Mouse (Mus musculus) liver (tissue): ENCODE measurements around the gene Zfp691.

ENCODE experiments used
- DNase-seq: peaks from one replicate; pipeline ENCODE4 v3.0.0-alpha.2; 2020; ENCODE audit warnings: mixed read lengths

Gene Zfp691

DNA sequence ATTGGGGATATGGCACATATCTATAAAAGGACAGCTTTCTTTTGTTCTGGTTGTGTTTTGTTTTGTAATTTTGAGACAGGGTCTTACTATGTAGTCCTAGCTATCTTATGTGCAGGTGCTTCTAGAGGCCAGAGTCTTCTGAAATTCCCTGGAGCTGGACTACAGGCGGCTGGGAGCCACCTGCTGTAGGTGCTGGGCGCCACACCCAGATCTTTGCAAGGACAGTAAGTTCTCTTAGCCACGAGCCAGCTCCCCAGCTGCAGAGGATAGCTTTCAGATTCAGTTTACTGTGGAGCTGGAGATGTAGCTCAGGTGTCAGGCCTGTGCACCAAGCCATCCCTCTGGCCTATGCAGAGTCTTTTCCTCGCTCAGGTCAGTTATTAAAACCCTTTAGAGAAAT is 6.9 kb downstream of the Zfp691 start:
- DNase-seq = no peak

DNA sequence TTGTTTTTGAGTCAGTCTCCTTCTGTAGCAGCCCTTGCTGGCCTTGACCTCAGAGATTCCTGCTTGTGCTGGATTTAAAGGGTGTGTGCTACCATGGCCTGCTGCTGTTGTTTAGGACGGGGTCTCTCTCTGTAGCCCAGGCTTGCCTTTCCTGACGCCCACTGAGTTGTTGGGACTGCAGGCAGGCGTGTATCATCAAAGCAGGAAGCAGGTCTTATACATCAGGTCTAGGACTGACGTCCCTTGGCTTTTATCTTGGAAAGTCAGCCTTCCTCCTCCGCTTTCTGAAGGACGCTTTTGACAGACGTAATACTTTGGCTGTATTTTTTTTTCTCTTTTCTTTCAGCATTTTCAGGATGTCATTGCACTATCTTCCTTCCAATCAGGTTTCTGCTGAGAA is 8.1 kb downstream of the Zfp691 start:
- DNase-seq = no peak

DNA sequence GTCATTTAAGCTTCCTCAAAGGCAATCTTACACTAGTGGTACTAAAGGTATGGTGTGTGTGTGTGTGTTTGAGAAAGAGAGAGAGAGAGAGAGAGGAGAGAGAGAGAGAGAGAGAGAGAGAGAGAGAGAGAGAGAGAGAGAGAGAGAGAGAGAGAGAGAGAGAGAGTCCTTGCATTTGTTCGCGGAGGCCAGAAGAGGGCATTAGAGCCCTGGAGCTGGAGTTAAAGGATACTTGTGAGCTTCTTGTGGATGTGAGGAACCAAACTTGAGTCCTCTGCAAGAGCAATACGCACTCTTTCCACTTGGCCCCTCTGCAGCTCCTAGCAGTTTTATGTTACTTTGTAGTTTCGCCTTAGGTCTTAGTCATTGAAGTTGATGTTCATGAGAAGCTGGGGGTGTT is 11.0 kb downstream of the Zfp691 start:
- DNase-seq = no peak

DNA sequence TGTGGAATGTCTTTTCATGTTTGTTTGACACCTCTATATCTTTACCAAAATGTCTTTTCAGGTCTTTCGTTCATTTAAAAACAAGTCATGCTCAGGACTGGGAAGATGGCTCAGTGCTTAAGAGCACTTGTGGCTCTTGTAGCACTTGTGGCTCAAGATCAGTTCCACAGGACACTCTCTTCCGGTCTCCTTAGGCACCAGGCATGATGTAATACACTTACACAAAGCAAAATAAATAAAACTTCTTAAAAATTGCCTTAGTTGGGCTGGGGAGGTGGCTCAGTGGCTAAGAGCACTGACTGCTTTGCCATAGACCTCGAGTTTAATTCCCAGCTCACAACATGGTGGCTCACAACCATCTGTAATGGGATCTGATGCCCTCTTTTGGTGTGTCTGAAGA is 12.6 kb downstream of the Zfp691 start:
- DNase-seq = no peak

DNA sequence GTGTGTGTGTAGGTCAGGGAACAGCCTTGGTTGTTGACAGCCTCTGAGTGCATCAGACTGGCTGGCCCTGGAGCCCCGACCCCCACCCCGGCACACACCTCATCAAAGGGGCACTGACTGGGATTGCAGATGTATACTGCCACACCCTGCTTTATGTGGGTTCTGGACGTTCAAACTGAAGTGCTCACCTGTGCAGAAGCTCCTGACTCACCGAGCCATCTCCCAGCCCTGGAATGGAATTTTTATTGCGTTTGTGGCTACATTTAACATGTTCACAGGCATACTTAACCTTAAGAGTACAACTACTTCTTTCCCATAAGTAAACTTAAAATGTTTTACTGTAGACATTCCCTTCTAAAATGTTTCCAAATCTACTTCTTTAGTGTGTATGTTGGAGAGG is 16.1 kb downstream of the Zfp691 start:
- no peak for DNase-seq

DNA sequence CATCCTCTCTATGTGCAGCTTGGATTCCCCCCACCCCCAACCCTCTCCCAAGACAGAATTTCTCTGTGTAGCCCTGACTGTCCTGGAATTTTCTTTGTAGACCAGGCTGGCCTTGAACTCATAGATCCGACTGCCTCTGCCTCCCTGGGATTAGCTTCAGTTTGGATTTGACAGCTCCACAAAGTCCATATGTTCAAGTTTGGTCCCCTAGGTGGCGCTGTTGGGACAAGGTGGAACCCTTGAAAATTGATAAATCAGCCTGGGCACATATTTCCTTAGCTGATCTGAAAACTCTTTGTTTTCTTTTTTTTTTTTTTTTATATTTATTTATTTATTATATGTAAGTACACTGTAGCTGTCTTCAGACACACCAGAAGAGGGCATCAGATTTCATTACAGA is 16.8 kb downstream of the Zfp691 start:
- peak; percentile 85 for DNase-seq

DNA sequence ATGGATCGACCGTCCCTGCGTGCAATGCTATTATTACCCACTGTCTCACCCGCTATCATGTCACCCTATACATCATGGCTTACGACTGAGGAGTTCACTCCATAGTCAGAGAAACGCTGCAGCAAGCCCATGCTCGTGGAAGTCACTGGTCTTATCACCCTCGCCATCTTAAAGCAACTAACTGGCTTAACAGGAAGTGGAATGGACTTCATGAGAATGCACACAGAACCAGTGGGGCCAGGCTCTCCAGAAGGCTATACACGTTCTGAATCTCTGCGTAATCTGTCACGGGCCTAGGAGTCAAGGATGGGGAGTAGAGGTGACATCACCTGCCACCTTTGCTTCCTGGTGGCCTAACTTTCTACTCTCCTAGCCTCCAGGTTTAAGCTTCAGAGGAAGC is 25.3 kb downstream of the Zfp691 start:
- no peak for DNase-seq

DNA sequence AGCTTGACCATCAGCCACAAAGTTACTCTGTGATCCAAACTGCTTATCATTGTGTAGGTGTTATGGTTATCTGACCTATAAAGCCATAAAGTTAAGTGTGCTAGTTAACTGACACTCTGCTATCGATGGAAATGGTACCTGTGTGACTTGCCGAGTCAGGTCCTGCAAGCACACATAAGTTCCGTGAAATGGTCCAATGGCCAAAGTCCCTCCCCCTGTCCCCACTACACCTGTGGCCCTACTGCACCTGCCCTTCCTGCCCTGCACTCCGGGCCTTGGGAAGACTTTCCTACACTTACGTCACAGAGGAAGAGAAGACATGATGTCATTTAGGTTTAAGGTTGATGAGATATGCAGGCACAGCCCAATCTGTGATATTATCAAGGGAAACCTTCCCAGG is 26.6 kb downstream of the Zfp691 start:
- DNase-seq = no peak

DNA sequence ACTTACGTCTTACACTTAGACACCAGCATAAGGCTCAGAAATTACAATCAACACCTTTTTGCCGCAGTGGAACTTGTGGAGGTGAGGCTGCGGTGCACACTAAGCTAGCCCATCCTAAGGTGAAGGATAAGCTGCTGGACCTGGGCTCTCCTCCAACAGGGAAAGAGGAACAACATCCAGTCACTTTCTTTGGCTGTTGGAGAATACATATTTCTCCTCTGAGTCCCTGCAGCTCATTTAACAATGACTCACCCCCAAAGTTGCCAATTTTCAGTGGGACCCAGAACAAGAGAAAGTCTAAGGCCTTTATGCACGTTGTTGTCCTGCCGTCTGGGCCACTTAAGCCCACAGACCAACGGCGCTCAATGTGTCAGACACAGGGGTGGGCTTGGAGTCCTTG is 27.2 kb downstream of the Zfp691 start:
- DNase-seq = no peak

DNA sequence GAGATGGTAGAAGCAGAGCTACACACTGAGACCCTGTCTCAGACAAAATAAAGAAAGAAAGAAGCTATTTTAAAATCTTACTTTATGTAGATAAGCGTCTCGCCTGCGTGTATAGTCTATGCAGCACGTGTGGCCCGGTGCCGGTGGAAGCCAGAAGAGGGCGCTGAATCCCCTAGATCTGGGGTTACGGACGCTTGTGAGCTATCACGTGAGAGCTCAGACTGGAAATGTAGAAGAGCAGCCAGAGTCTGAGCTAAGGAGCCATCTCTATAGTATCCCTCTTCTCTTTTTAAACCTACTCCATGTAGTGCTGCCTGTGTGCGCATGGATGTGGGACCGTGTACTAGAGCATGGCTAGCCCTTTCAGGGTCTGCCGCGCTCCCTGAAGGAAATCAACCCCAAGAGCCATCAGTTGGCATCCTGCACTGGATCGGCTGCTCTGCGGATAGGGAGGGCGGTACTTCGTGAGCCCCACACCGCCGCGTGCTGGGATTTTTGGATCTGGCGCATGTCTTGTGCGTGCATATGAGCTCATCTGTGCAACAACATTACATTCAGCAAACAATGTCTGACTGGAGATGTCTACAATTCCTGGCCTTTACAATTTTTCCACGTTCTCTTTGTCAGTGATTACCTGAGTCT is 31.6 kb downstream of the Zfp691 start:
- DNase-seq = peak; percentile 88

DNA sequence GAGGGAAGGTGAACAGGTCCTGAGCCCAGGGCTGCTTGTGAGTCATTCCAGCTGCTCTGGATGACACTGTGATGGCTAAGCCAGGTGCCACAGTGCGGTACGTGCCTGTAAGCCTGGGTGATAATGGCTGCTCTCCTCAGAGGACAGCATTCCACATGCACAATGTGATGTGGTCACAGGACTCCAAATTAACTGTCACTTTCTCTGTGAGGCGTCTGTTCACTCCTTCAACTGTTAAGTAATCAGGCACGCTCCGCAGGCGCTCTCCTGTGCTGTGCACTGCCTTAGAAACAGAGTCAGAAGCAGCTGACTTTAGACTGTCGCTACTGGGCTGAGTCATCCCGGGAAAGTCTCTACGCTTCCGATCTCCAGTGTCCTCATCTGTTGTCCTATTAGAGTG is 32.8 kb downstream of the Zfp691 start:
- DNase-seq = no peak

DNA sequence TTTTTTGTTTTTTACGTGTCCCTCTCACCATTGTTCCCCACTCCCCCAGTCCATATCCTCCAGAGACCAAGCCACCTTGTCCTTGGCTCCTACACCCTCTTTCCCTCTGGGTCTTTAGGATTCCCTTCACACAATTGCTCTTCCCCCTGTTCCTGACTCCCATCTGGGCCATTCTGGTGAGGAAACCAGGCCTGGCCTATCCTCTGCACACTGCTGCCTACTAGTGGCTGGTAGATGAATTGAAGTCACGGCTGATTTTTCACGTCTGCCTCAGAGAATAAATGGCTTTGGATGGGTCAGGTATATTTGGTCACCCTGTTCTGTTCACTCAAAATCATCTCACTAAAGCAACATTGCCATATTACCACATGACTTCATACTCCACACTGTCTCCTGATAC is 33.9 kb downstream of the Zfp691 start:
- peak; percentile 72 for DNase-seq

DNA sequence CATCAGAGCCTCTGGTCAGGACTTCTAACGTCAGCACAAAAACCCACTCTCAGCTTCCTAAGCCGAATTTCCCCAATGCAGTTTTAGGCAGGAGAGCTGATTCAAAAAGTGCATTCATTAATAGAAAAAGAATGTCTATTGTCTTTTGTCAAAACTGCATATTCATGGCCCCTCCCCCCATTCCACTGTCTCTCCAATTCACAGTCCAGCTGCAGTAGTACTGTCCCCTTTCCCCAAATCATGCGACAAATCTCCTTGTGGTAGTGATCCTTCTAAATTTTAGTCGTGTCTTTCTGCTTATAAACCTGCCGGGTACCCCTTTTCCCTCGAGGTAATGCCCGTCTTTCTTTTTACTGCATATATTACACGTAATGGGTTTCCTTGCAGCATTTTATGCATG is 35.2 kb downstream of the Zfp691 start:
- DNase-seq = no peak

DNA sequence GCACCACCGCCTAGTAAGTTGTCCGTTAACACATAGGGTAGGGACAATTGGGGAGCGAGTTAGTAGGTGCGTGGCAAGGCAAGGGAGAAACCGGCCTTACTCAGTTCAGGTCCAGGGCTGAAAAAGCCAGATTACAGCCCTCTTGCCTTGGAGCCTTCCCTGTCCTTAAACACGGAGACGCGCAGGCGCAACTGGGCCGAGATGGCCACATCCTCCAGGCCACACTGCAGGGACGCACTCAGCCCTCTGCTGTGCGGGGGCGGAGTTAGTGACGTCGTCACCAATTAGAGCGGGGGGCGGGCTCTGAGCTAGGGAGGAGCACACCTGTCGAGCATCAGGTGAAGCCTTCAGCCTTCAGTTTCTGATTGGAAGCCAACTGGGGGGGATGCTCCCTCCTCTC is 35.8 kb downstream of the Zfp691 start:
- DNase-seq = peak; percentile 84

DNA sequence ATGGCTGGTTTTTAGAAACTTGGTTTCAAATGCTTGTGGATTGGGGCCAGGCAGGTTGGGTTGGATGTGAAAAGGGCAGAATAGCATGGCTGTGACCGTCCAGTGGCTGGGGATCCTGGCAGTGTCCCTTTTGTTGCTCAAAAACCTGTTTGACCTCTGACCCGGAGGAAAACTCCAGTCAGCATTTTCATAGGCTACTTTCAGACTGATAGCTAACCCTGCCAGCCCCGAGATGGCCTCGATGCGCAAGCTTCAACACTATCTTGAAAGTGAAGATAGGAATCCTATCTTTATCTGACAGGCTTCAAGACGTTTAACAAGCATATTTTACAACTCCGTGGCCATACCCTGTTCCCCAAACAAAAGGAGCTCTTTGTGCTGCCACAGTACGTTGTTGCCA is 36.7 kb downstream of the Zfp691 start:
- peak; percentile 49 for DNase-seq

DNA sequence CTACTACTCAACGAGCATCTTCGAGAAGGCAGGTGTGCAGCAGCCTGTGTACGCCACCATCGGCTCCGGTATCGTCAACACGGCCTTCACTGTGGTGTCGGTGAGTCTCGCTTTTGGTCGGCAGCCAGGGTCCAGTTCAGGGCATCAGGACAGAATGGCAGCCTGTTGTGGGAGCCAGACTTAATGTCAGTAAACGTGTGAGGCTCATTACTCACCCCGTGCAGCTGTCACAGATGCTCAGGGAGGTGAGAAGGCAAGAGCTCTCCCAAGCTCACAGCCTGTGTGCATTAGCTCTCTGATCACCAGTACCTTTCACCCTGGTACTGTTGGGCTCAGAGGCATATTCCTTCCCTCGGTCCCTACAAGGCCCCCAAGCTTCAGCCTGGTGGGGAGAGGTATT is 40.1 kb downstream of the Zfp691 start:
- DNase-seq = no peak

DNA sequence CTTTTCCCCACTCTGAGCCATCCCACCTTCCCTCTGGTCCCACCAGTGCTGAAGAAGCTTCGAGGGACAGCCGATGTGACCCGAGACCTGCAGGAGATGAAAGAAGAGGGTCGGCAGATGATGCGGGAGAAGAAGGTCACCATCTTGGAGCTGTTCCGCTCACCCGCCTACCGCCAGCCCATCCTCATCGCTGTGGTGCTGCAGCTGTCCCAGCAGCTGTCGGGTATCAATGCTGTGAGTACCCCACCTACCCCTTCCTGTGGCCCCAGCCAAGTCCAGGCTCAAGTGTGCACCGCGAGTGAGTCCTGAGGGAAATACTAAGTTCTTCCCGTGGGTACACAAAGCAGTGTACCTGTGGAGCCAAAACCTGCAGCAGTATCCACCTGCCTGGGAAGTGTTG is 40.7 kb downstream of the Zfp691 start:
- no peak for DNase-seq

DNA sequence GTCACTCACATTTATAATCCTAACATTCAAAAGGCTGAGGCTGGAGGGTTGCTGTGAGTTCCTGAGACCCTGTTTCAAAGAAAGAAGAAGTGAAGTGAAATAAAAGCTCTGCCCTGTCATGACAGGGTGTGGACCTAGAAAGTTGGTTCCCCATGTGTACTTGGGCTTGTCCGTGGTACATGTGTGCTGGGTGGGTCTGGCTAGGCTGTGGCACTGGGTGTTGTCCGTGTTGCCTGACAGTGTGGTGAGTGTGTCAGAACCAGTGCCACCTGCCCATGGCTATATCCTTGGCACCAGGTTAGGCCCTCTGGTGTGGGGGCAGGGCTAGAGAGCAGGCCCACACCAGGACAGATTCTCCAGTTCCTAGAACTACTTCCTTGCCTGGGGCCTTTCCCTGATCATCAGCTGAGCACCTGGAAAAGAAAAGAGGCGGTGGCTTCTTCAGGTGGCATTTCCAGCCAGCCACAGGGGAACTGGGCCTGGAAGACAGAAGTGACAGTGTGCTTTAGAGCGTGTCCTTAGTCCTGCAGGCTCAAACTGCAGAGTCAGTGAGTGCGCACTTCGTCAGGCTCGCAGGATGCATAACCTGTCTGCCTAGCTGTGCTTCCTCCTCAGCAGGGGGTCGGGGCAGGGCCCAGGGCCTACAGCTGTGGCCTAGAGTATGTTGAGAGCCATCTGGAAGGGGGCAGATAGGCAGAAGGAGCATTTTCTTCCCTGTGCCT is 42.6 kb downstream of the Zfp691 start:
- no peak for DNase-seq

DNA sequence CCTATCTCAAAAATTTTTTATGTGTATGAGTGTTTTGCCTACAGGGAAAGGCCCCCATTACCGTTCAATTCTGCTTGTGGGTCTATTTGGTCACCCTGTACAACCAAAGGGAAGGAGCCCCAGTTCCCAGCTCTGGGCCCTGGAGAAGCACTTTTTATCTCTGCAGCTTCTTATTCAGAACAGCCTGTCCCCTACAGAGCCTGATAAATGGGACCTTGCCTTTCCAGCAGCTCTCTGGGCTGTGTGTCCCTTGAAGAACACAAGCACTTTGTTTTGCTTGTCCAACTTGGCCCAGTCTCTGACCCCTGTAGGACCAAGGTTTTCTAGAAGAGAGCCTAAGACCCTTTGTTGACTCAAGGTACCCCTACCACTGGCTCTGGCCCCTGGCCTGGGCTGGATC is 44.9 kb downstream of the Zfp691 start:
- no peak for DNase-seq

DNA sequence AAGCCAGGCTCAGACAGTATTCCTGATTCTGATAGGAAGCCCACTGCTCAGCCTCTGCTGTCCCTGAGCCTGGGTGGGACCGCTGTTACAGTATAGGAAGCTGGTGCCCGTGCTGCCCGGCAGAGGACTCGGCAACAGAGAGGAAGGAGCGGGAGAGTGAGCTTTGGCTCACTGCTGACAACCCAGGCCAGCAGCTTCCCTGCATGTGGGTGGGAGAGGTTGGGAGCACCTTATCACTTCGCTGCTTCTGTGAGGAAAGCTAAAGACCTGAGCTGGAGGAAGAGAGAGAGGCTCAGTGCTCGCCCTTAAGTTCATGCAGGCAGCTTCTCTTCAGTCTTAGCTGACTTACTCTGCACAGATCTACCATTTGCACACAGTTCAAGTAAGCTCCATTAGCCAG is 45.4 kb downstream of the Zfp691 start:
- peak; percentile 58 for DNase-seq

DNA sequence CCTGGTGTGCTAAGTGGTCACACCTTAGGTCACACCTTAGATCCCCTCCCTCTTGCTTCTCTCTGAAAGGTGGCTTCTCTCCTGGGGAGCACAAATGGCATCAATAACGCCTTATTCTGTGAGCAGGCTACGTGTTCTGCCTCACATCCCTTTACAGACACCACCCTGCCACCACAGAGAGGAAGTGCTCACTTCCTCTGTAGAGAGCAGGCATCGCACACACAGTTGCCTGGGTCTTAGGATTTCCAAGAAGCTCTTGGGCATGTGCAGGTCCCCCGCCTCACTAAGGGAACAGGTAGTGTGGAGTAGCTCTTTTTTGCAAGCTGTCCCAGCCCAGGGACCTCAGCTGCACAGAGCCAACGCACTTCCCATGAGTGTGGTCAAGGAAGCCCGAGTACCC is 46.8 kb downstream of the Zfp691 start:
- peak; percentile 45 for DNase-seq

DNA sequence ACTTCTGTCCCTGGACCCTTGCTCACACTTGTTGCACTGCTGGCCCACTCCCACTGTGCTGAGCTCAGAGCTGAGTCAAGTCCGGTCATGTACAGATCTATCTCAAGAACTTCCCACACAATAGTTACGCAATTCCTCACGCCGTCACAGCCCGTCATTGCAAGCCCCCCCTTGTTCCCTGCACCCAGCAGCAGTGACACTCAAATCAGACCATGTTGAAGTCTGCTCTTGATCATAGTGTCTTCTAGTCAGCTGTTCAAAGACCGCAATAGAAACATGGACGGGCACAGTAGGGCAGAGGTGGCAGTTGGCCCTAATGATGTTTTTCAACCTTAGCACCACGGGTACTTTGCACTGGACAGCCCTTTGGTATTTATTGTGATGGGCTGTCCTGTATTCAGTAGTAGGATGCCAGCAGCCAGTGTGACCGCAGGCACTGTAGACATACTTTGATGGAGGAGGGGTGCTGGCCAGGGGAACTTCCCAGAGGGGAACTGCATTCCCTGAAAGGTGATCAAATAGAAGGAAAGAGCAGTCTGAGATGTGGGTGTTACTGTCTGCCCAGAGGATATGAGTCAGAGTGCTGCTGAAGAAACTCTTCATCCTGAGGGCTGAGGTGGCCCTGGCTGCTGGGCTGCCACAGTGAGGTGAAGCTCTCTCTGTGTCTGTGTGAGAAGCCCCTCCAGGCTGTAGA is 48.3 kb downstream of the Zfp691 start:
- DNase-seq = no peak

DNA sequence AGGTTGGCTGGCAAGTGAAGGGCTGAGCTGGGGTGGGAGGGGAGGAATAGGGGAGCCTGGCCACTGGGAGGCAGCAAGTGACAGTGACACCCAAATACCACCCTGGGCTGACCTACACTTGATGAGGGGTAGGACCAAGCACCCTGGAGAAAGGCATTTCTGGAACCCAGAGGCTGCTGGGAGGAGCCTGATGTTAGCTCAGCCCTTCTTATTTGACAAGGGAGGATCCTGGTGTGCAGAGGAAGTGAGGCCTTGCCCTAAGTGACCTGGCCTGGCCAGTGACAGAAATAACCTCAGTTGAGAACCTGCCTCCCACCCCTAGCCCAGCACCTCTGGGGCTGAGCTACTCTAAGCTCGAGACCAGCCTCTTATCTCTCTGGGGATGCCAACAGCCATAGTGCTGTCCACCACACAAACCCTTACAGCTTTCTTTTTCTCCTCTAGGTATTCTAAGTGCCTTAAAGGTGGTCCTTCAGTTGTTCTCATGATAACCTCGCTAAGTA is 49.2 kb downstream of the Zfp691 start:
- DNase-seq = peak; percentile 42

DNA sequence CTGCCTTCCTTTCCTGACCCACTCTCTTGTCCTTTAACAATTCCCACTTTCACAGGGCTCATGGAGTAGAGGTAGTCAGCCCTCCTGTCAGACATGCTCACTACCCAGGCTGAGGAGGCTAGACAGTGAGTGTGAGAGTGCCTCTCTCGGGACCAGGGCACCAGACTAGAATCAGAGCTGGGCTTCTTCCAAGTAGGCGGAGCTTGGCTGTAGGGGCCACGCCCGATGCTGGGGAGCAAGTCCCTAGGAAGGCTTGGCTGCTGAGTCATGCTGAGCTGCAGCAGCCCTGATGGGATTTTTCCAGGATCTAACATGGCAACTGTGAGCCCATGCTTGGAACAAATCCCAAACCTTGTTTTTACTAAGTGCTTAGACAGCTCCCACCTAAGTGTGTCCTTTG is 52.7 kb downstream of the Zfp691 start:
- peak; percentile 87 for DNase-seq
